Mouse (Mus musculus) ES-E14 (cell line): ENCODE results near the gene Pnmal1.

Source experiments
- CHD2 ChIP-seq: IDR thresholded peaks from 2 replicates; pipeline ENCODE4 v1.6.1; 2014; ENCODE audit warnings: mild to moderate bottlenecking, low read depth, low read length, inconsistent platforms
- HCFC1 ChIP-seq: IDR thresholded peaks from 2 replicates; pipeline ENCODE4 v1.6.1; 2012; ENCODE audit warnings: low read length, inconsistent platforms, borderline replicate concordance; ENCODE audit not compliant: insufficient read depth
- MAFK ChIP-seq: IDR thresholded peaks from 2 replicates; pipeline ENCODE4 v1.6.1; 2014; ENCODE audit warnings: mild to moderate bottlenecking, low read depth, low read length, inconsistent platforms; ENCODE audit not compliant: insufficient read depth
- ZC3H11A ChIP-seq: IDR thresholded peaks from 2 replicates; pipeline ENCODE4 v1.6.1; 2012; ENCODE audit warnings: low read depth, mild to moderate bottlenecking, inconsistent platforms, low read length, borderline replicate concordance
- ZNF384 ChIP-seq: IDR thresholded peaks from 2 replicates; pipeline ENCODE4 v1.6.1; 2012; ENCODE audit warnings: low read depth, low read length, inconsistent platforms

GRCm38 (mm10) chr7:16922360-16922973 lies 37.0 kb upstream of the Pnmal1 start:
- no peak for TF ChIP-seq MAFK
- no peak for TF ChIP-seq HCFC1
- no peak for TF ChIP-seq ZC3H11A
- TF ChIP-seq CHD2 = no peak
- TF ChIP-seq ZNF384 = no peak
